Mouse (Mus musculus) T-helper 1 cell (primary cell): ENCODE measurements around the gene Insig2.

Source experiments
- in situ Hi-C: fragments of 300-600 bp; cut with MboI, MseI; formaldehyde crosslinking; loops from one replicate; pipeline ENCODE4 v1.15.1; 2025; ENCODE audit warnings: high pct_unique_total_duplicates

The Insig2 gene

GRCm38 (mm10) chr1:121332485-121332884 lies at the start of gene Insig2:
Insig2 (minus strand) TSS chr1:121332589.
- in situ Hi-C loops, result no loop called here

GRCm38 (mm10) chr1:121381562-121381961 lies 49.2 kb upstream of the Insig2 start:
- in situ Hi-C loops, result no loop called here

GRCm38 (mm10) chr1:121380033-121380432 lies 47.6 kb upstream of the Insig2 start:
- in situ Hi-C loops, result no loop called here

GRCm38 (mm10) chr1:121377901-121378300 lies 45.5 kb upstream of the Insig2 start:
- in situ Hi-C loops, result no loop called here

GRCm38 (mm10) chr1:121377410-121377809 lies 45.0 kb upstream of the Insig2 start:
- in situ Hi-C loops, result no loop called here

- in situ Hi-C loops, result no loop called here
Measured at GRCm38 (mm10) chr1:121373631-121374030, 41.2 kb upstream of the Insig2 start.

GRCm38 (mm10) chr1:121372656-121373055 lies 40.3 kb upstream of the Insig2 start:
- in situ Hi-C loops, result no loop called here

GRCm38 (mm10) chr1:121371449-121371848 lies 39.1 kb upstream of the Insig2 start:
- in situ Hi-C loops, result no loop called here

GRCm38 (mm10) chr1:121367257-121367656 lies 34.9 kb upstream of the Insig2 start:
- in situ Hi-C loops, result loop anchor here (10.0 kb wide), 1 partner anchor 272 kb away; no protein-coding TSS in a partner anchor

GRCm38 (mm10) chr1:121360561-121360960 lies 28.2 kb upstream of the Insig2 start:
- in situ Hi-C loops, result loop anchor here (10.0 kb wide), 1 partner anchor 266 kb away; no protein-coding TSS in a partner anchor

GRCm38 (mm10) chr1:121359680-121360079 lies 27.3 kb upstream of the Insig2 start:
- in situ Hi-C loops, result loop anchor here (10.0 kb wide), 1 partner anchor 265 kb away; no protein-coding TSS in a partner anchor

GRCm38 (mm10) chr1:121353779-121354178 lies 21.4 kb upstream of the Insig2 start:
- in situ Hi-C loops, result no loop called here

- in situ Hi-C loops, result no loop called here
Measured at GRCm38 (mm10) chr1:121351037-121351436, 18.6 kb upstream of the Insig2 start.

- in situ Hi-C loops, result no loop called here
Measured at GRCm38 (mm10) chr1:121350616-121351015, 18.2 kb upstream of the Insig2 start.

GRCm38 (mm10) chr1:121348875-121349847 lies 16.8 kb upstream of the Insig2 start:
- in situ Hi-C loops, result no loop called here

- in situ Hi-C loops, result no loop called here
Measured at GRCm38 (mm10) chr1:121343966-121344365, 11.6 kb upstream of the Insig2 start.

GRCm38 (mm10) chr1:121335789-121336188 lies 3.4 kb upstream of the Insig2 start:
- in situ Hi-C loops, result no loop called here

GRCm38 (mm10) chr1:121333986-121334703 lies 1.8 kb upstream of the Insig2 start:
- in situ Hi-C loops, result no loop called here

GRCm38 (mm10) chr1:121330621-121331020 lies 1.8 kb downstream of the Insig2 start:
- in situ Hi-C loops, result no loop called here

GRCm38 (mm10) chr1:121329391-121329790 lies 3.0 kb downstream of the Insig2 start:
- in situ Hi-C loops, result no loop called here

- in situ Hi-C loops, result no loop called here
Measured at GRCm38 (mm10) chr1:121328193-121328555, 4.2 kb downstream of the Insig2 start.
